In genomic region chr11:16751457-16751982, GRCm38 (mm10) we compare ENCODE assay signal across 8 mouse cellular contexts. TPM values are rescaled to one million over a fixed set of nuclear protein-coding genes. Genes with fewer than 3 reads are reported as not detected.
DNase-seq lines count a peak whose midpoint lies in the region; ATAC-seq and TF ChIP-seq lines count a peak whose summit lies in the region.

No protein-coding gene starts in this region.

- DNase-seq in adrenal gland, postnatal 4 days (ENCODE audit: low spot score in 2 of 2) = no peak
- no peak for DNase-seq in left cerebral cortex, postnatal 36 days (ENCODE audit: low spot score in 2 of 2)
- DNase-seq in right cerebral cortex, postnatal 36 days (ENCODE audit: low spot score in 2 of 2) = no peak
- no peak for DNase-seq in layer of hippocampus, adult 8-10 months (ENCODE audit: low spot score in 2 of 2)

- ATAC-seq in hindbrain, embryonic 15.5 days (ENCODE audit: low FRiP score, low read depth) = no peak
- ATAC-seq in lung, embryonic 16.5 days (ENCODE audit: low read depth) = peak; percentile 90

- no peaks in the 10 kb centered on the region for H3K36me3 ChIP-seq in C2C12 (ENCODE audit: control insufficient read depth, insufficient read depth)
- no peaks in the 10 kb centered on the region for H3K36me3 ChIP-seq in E14TG2a.4 (ENCODE audit: insufficient read depth, low read length)
- no peaks in the 10 kb centered on the region for H3K36me3 ChIP-seq in hindbrain, embryonic 15.5 days
- H3K36me3 ChIP-seq in lung, embryonic 16.5 days (ENCODE audit: control insufficient read depth, insufficient read depth, low read length) = no peaks in the 10 kb centered on the region

- H3K9me3 ChIP-seq in E14TG2a.4 (ENCODE audit: low read length) = no peaks in the 10 kb centered on the region
- no peaks in the 10 kb centered on the region for H3K9me3 ChIP-seq in hindbrain, embryonic 15.5 days
- H3K9me3 ChIP-seq in lung, embryonic 16.5 days (ENCODE audit: control insufficient read depth, low read length) = no peaks in the 10 kb centered on the region

- no peaks in the 10 kb centered on the region for H3K79me3 ChIP-seq in C2C12 (ENCODE audit: low read depth)

- peaks cover 15% of the 10 kb centered on the region for H3K4me1 ChIP-seq in E14TG2a.4 (replicated peaks; ENCODE audit: low read depth, low read length)
- H3K4me1 ChIP-seq in hindbrain, embryonic 15.5 days (replicated peaks) = peaks cover 13% of the 10 kb centered on the region
- peaks cover 15% of the 10 kb centered on the region for H3K4me1 ChIP-seq in lung, embryonic 16.5 days (replicated peaks; ENCODE audit: control insufficient read depth, insufficient read depth, low read length)

- H3K27ac ChIP-seq in hindbrain, embryonic 15.5 days (replicated peaks) = no peak overlapping the region
- H3K27ac ChIP-seq in lung, embryonic 16.5 days (ENCODE audit: low read length) = peak overlapping the region; percentile 88

- 37% methylated on average over 7 of the region's 7 CpGs for WGBS in hindbrain, embryonic 15.5 days
- 22% methylated on average over 7 of the region's 7 CpGs for WGBS in lung, embryonic 16.5 days

- H3K9ac ChIP-seq in hindbrain, embryonic 15.5 days = peak overlapping the region; percentile 57; the same call in 1 of the 2 replicates
- peak overlapping the region; percentile 76 for H3K9ac ChIP-seq in lung, embryonic 16.5 days (ENCODE audit: low read length)

- H3ac ChIP-seq in C2C12 (ENCODE audit: control insufficient read depth, insufficient read length, low read depth) = peak overlapping the region; percentile 38

- H3K4me3 ChIP-seq in C2C12 (ENCODE audit: insufficient read depth, poor library complexity, severe bottlenecking) (peak overlapping the region; percentile 52), E14TG2a.4 (replicated peaks; ENCODE audit: low read length) (peak overlapping the region; percentile 89)
- H3K4me3 ChIP-seq in hindbrain, embryonic 15.5 days = peak overlapping the region; percentile 57
- H3K4me3 ChIP-seq in lung, embryonic 16.5 days (ENCODE audit: low read length) = peak overlapping the region; percentile 61

- H3K27me3 ChIP-seq in C2C12 (ENCODE audit: control insufficient read depth, insufficient read depth, insufficient read length) = no peaks in the 10 kb centered on the region
- peaks cover 46% of the 10 kb centered on the region for H3K27me3 ChIP-seq in E14TG2a.4 (ENCODE audit: insufficient read depth, low read length)
- peaks cover 42% of the 10 kb centered on the region for H3K27me3 ChIP-seq in hindbrain, embryonic 15.5 days
- H3K27me3 ChIP-seq in lung, embryonic 16.5 days (ENCODE audit: control insufficient read depth, insufficient read depth, low read depth, low read length) = peaks cover 8% of the 10 kb centered on the region

- intact Hi-C loops in left cerebral cortex, postnatal 36 days (cut with DNase I) = loop anchor here (5.0 kb wide), 1 partner anchor 224 kb away; no protein-coding TSS in a partner anchor

- peak overlapping the region; percentile 97 for H3K4me2 ChIP-seq in hindbrain, embryonic 15.5 days
- peak overlapping the region; percentile 91 for H3K4me2 ChIP-seq in lung, embryonic 16.5 days (ENCODE audit: low read depth, low read length)

- H3K79me2 ChIP-seq in C2C12 (ENCODE audit: control insufficient read depth, insufficient read depth) = peaks cover 16% of the 10 kb centered on the region

- TF ChIP-seq CTCF in C2C12 (IDR thresholded peaks at IDR 0.05; ENCODE audit: control insufficient read depth, insufficient read depth, insufficient read length) (no peak), E14TG2a.4 (conservative IDR thresholded peaks at IDR 0.05; ENCODE audit: low read length) (no peak)

TF ChIP-seq in C2C12, 6 proteins besides CTCF, POLR2A, EP300 and RAD21:
- TF ChIP-seq USF1 (IDR thresholded peaks at IDR 0.05; ENCODE audit: low read depth) = no peak
- no peak for TF ChIP-seq MYOD1 (IDR thresholded peaks at IDR 0.05; ENCODE audit: control insufficient read depth, insufficient read length, low read depth)
- TF ChIP-seq MAX (IDR thresholded peaks at IDR 0.05) = no peak
- no peak for TF ChIP-seq MYOG (IDR thresholded peaks at IDR 0.05; ENCODE audit: control insufficient read depth, extremely low read depth, insufficient read length)
- no peak for TF ChIP-seq FOSL1 (IDR thresholded peaks at IDR 0.05; ENCODE audit: insufficient read depth, low read length, poor library complexity, severe bottlenecking)
- no peak for TF ChIP-seq CEBPB (IDR thresholded peaks at IDR 0.05; ENCODE audit: low read depth)

RNA-seq across cellular contexts. Expression of gene Egfr, which starts 0.5 kb away (rescaled TPM):
- polyA plus RNA-seq in C2C12 (2012; fragmentation: generic; extraction: Trizol) = 3.8 TPM
- polyA plus RNA-seq in hindbrain, embryonic 15.5 days (2015; fragmentation: Nextera tagmentation; extraction: Ambion mirVana) = 6.8 and 7.3 TPM in 2 replicates
- 5.4 and 6.2 TPM in 2 replicates for polyA plus RNA-seq in lung, embryonic 16.5 days (2015; fragmentation: Nextera tagmentation; extraction: Ambion mirVana)
- 10 to 100 TPM; 18.7 to 21.9 TPM for total RNA-seq in adrenal gland, postnatal 4 days (2021)
- total RNA-seq in left cerebral cortex, postnatal 36 days (2021) = 10 to 100 TPM; 15.0 to 15.1 TPM
- 10 to 100 TPM; 11.1 to 15.6 (median 14.5) TPM for total RNA-seq in layer of hippocampus, adult 8-10 months (2022)
